Mouse (Mus musculus): ENCODE results near the gene Gm14401. TPM values are rescaled to one million over a fixed set of nuclear protein-coding genes. Genes with fewer than 3 reads are reported as not detected.
"Not testable (repeated sequence)": the region's sequence is repeated elsewhere in the genome, so short reads cannot be mapped to it uniquely, and the experiment has no call there.

Gene Gm14401
- total RNA-seq (2021) = 1 to 10 TPM; 1.4 to 1.7 TPM
- long read RNA-seq, experiment 1 = 0 reads
- long read RNA-seq, experiment 2, partial matches to known transcripts = 0 of 1 reads
- long read RNA-seq, experiment 2, other reads (novel, unspliced or antisense) = 1 of 1 reads

GRCm38 (mm10) chr2:177073432-177074423 is at the start of gene Gm14401:
TSS of gene Gm14401 (plus strand) at chr2:177074320.
- H3K27ac ChIP-seq; H3K4me3 ChIP-seq; DNase-seq (ENCODE audit: low spot score in 2 of 2): not testable (repeated sequence)

- not testable (repeated sequence) for H3K27ac ChIP-seq; H3K4me3 ChIP-seq; DNase-seq (ENCODE audit: low spot score in 2 of 2)
Measured at GRCm38 (mm10) chr2:177072807-177073206, 1.3 kb upstream of the Gm14401 start.

- H3K27ac ChIP-seq; DNase-seq (ENCODE audit: low spot score in 2 of 2); H3K4me3 ChIP-seq: not testable (repeated sequence)
- TF ChIP-seq CTCF (conservative IDR thresholded peaks at IDR 0.05) = peak; percentile 19
Measured at GRCm38 (mm10) chr2:177075015-177075414, 895 bp downstream of the Gm14401 start.

- not testable (repeated sequence) for H3K27ac ChIP-seq; DNase-seq (ENCODE audit: low spot score in 2 of 2); H3K4me3 ChIP-seq
Measured at GRCm38 (mm10) chr2:177079866-177080265, 5.7 kb downstream of the Gm14401 start.

- H3K27ac ChIP-seq; DNase-seq (ENCODE audit: low spot score in 2 of 2); H3K4me3 ChIP-seq: not testable (repeated sequence)
Measured at GRCm38 (mm10) chr2:177109086-177109485, 35.0 kb downstream of the Gm14401 start.

GRCm38 (mm10) chr2:177129097-177129496 is 55.0 kb downstream of the Gm14401 start:
- not testable (repeated sequence) for H3K4me3 ChIP-seq; DNase-seq (ENCODE audit: low spot score in 2 of 2); H3K27ac ChIP-seq

Other genes with a start within 250 kb of the Gm14401 start
- gene Gm14408, start 243.2 kb upstream of the Gm14401 start, total RNA-seq (2021) = not detected
- 10 to 100 TPM; 17.8 to 18.3 TPM for gene Gm14296, start 146.5 kb upstream of the Gm14401 start, total RNA-seq (2021)
- 10 to 100 TPM; 65.4 to 66.2 TPM for gene Gm14419, start 73.4 kb upstream of the Gm14401 start, total RNA-seq (2021)
- gene Gm14410, start 132.1 kb downstream of the Gm14401 start, total RNA-seq (2021) = 10 to 100 TPM; 57.5 to 67.3 TPM
- gene Gm14409, start 192.7 kb downstream of the Gm14401 start, total RNA-seq (2021) = 1 to 10 TPM; 2.3 to 2.7 TPM
- 1 to 10 TPM; 3.1 to 3.2 TPM for gene Gm14412, start 250.0 kb downstream of the Gm14401 start, total RNA-seq (2021)